Mouse (Mus musculus): Measurements from ENCODE around the gene Mtrf1l.

Mtrf1l gene

GRCm38 (mm10) chr10:5804691-5805156, 19.0 kb downstream of the Mtrf1l start:
- no peak for DNase-seq (ENCODE audit: low spot score)

- DNase-seq (ENCODE audit: low spot score): no peak
Measured at GRCm38 (mm10) chr10:5803739-5804138, 20.0 kb downstream of the Mtrf1l start.

GRCm38 (mm10) chr10:5802866-5803265, 20.8 kb downstream of the Mtrf1l start:
- DNase-seq (ENCODE audit: low spot score): no peak

GRCm38 (mm10) chr10:5800490-5800889, 23.2 kb downstream of the Mtrf1l start:
- no peak for DNase-seq (ENCODE audit: low spot score)

- DNase-seq (ENCODE audit: low spot score): no peak
Measured at GRCm38 (mm10) chr10:5798069-5798468, 25.6 kb downstream of the Mtrf1l start.

GRCm38 (mm10) chr10:5790657-5791056, 33.1 kb downstream of the Mtrf1l start:
- DNase-seq (ENCODE audit: low spot score): no peak

GRCm38 (mm10) chr10:5786923-5787322, 36.8 kb downstream of the Mtrf1l start:
- no peak for DNase-seq (ENCODE audit: low spot score)
